Mouse (Mus musculus): ENCODE data around the gene Pnpla7. TPM values are rescaled to one million over a fixed set of nuclear protein-coding genes. Genes with fewer than 3 reads are reported as not detected.

Gene Pnpla7
- polyA plus RNA-seq, 1 experiment from 2014 or later = 9.5 TPM

- Histone ChIP-seq H3K9ac (ENCODE audit: low read length) (peak within 1 kb of the TSS; percentile 87), H3K27ac (ENCODE audit: low read length) (peak within 1 kb of the TSS; percentile 92), H3K36me3 (ENCODE audit: control insufficient read depth, insufficient read depth, low read length) (0 out of 2 replicates have a peak, but pooled peaks cover 4% of the 10 kb centered on the region), H3K27me3 (ENCODE audit: control insufficient read depth, insufficient read depth, low read length) (no peaks in the 10 kb centered on the region), H3K4me2 (ENCODE audit: low read depth, low read length) (peak within 1 kb of the TSS; percentile 97), H3K4me1 (ENCODE audit: control insufficient read depth, insufficient read depth, low read length) (peaks cover 14% of the 10 kb centered on the region), H3K9me3 (replicated peaks; ENCODE audit: control insufficient read depth, low read length) (no peaks in the 10 kb centered on the region), H3K4me3 (replicated peaks; ENCODE audit: low read length) (peak within 1 kb of the TSS; percentile 93)
- under 1% methylated on average over 64 of the region's 64 CpGs for WGBS
- ATAC-seq (ENCODE audit: insufficient read depth, low FRiP score) = peak; percentile 99
Observed at GRCm38 (mm10) chr2:24974906-24975703, 728 bp upstream of the Pnpla7 start, which contains the start of gene Mrpl41. Mrpl41 (minus strand) TSS chr2:24975098.

GRCm38 (mm10) chr2:24976960-24977359, 1.1 kb downstream of the Pnpla7 start:
- H3K9ac ChIP-seq (ENCODE audit: low read length) = no peak overlapping the region
- H3K4me2 ChIP-seq (ENCODE audit: low read depth, low read length) = no peak overlapping the region
- 0 out of 2 replicates have a peak, but pooled peaks cover 4% of the 10 kb centered on the region for H3K36me3 ChIP-seq (ENCODE audit: control insufficient read depth, insufficient read depth, low read length)
- no peaks in the 10 kb centered on the region for H3K27me3 ChIP-seq (ENCODE audit: control insufficient read depth, insufficient read depth, low read length)
- H3K4me1 ChIP-seq (ENCODE audit: control insufficient read depth, insufficient read depth, low read length) = peaks cover 14% of the 10 kb centered on the region
- 87% methylated on average over 5 of the region's 5 CpGs for WGBS
- H3K27ac ChIP-seq (ENCODE audit: low read length) = no peak overlapping the region
- H3K9me3 ChIP-seq (replicated peaks; ENCODE audit: control insufficient read depth, low read length) = no peaks in the 10 kb centered on the region
- no peak for ATAC-seq (ENCODE audit: insufficient read depth, low FRiP score)
- no peak overlapping the region for H3K4me3 ChIP-seq (replicated peaks; ENCODE audit: low read length)

- no peak overlapping the region for H3K9ac ChIP-seq (ENCODE audit: low read length)
- H3K4me2 ChIP-seq (ENCODE audit: low read depth, low read length) = no peak overlapping the region
- H3K36me3 ChIP-seq (ENCODE audit: control insufficient read depth, insufficient read depth, low read length) = no peaks in the 10 kb centered on the region
- no peaks in the 10 kb centered on the region for H3K27me3 ChIP-seq (ENCODE audit: control insufficient read depth, insufficient read depth, low read length)
- 53% methylated on average over 2 of the region's 2 CpGs for WGBS
- no peaks in the 10 kb centered on the region for H3K4me1 ChIP-seq (ENCODE audit: control insufficient read depth, insufficient read depth, low read length)
- H3K4me3 ChIP-seq (replicated peaks; ENCODE audit: low read length) = no peak overlapping the region
- no peak for ATAC-seq (ENCODE audit: insufficient read depth, low FRiP score)
- H3K27ac ChIP-seq (ENCODE audit: low read length) = no peak overlapping the region
- H3K9me3 ChIP-seq (replicated peaks; ENCODE audit: control insufficient read depth, low read length) = no peaks in the 10 kb centered on the region
Observed at GRCm38 (mm10) chr2:24987762-24988161, 11.9 kb downstream of the Pnpla7 start.

GRCm38 (mm10) chr2:24995332-24995731, 19.5 kb downstream of the Pnpla7 start:
- 88% methylated on average over 6 of the region's 6 CpGs for WGBS
- Histone ChIP-seq H3K27me3 (ENCODE audit: control insufficient read depth, insufficient read depth, low read length) (no peaks in the 10 kb centered on the region), H3K9ac (ENCODE audit: low read length) (no peak overlapping the region), H3K4me3 (replicated peaks; ENCODE audit: low read length) (no peak overlapping the region), H3K4me2 (ENCODE audit: low read depth, low read length) (no peak overlapping the region), H3K4me1 (ENCODE audit: control insufficient read depth, insufficient read depth, low read length) (no peaks in the 10 kb centered on the region), H3K9me3 (replicated peaks; ENCODE audit: control insufficient read depth, low read length) (no peaks in the 10 kb centered on the region), H3K36me3 (ENCODE audit: control insufficient read depth, insufficient read depth, low read length) (no peaks in the 10 kb centered on the region), H3K27ac (ENCODE audit: low read length) (no peak overlapping the region)
- ATAC-seq (ENCODE audit: insufficient read depth, low FRiP score) = no peak

- H3K9me3 ChIP-seq (replicated peaks; ENCODE audit: control insufficient read depth, low read length) = no peaks in the 10 kb centered on the region
- H3K4me3 ChIP-seq (replicated peaks; ENCODE audit: low read length) = no peak overlapping the region
- H3K36me3 ChIP-seq (ENCODE audit: control insufficient read depth, insufficient read depth, low read length) = no peaks in the 10 kb centered on the region
- 90% methylated on average over 2 of the region's 2 CpGs for WGBS
- ATAC-seq (ENCODE audit: insufficient read depth, low FRiP score) = no peak
- H3K27ac ChIP-seq (ENCODE audit: low read length) = no peak overlapping the region
- no peaks in the 10 kb centered on the region for H3K27me3 ChIP-seq (ENCODE audit: control insufficient read depth, insufficient read depth, low read length)
- H3K4me1 ChIP-seq (ENCODE audit: control insufficient read depth, insufficient read depth, low read length) = no peaks in the 10 kb centered on the region
- H3K4me2 ChIP-seq (ENCODE audit: low read depth, low read length) = no peak overlapping the region
- no peak overlapping the region for H3K9ac ChIP-seq (ENCODE audit: low read length)
Observed at GRCm38 (mm10) chr2:24996471-24996870, 20.6 kb downstream of the Pnpla7 start.

GRCm38 (mm10) chr2:25000544-25001235, 24.9 kb downstream of the Pnpla7 start:
- WGBS = 70% methylated on average over 3 of the region's 3 CpGs
- no peak for ATAC-seq (ENCODE audit: insufficient read depth, low FRiP score)

GRCm38 (mm10) chr2:25003946-25004786, 28.3 kb downstream of the Pnpla7 start:
- ATAC-seq (ENCODE audit: insufficient read depth, low FRiP score) = no peak
- Histone ChIP-seq H3K27ac (ENCODE audit: low read length) (no peak overlapping the region), H3K27me3 (ENCODE audit: control insufficient read depth, insufficient read depth, low read length) (no peaks in the 10 kb centered on the region), H3K36me3 (ENCODE audit: control insufficient read depth, insufficient read depth, low read length) (no peaks in the 10 kb centered on the region), H3K4me1 (ENCODE audit: control insufficient read depth, insufficient read depth, low read length) (no peaks in the 10 kb centered on the region), H3K9me3 (replicated peaks; ENCODE audit: control insufficient read depth, low read length) (no peaks in the 10 kb centered on the region), H3K4me3 (replicated peaks; ENCODE audit: low read length) (no peak overlapping the region), H3K4me2 (ENCODE audit: low read depth, low read length) (no peak overlapping the region), H3K9ac (ENCODE audit: low read length) (no peak overlapping the region)
- 87% methylated on average over 9 of the region's 9 CpGs for WGBS

More at GRCm38 (mm10) chr2:25000544-25001235, 24.9 kb downstream of the Pnpla7 start:
- Histone ChIP-seq H3K36me3 (ENCODE audit: control insufficient read depth, insufficient read depth, low read length) (no peaks in the 10 kb centered on the region), H3K4me3 (replicated peaks; ENCODE audit: low read length) (no peak overlapping the region), H3K9ac (ENCODE audit: low read length) (no peak overlapping the region), H3K27ac (ENCODE audit: low read length) (no peak overlapping the region), H3K4me1 (ENCODE audit: control insufficient read depth, insufficient read depth, low read length) (no peaks in the 10 kb centered on the region), H3K4me2 (ENCODE audit: low read depth, low read length) (no peak overlapping the region), H3K9me3 (replicated peaks; ENCODE audit: control insufficient read depth, low read length) (no peaks in the 10 kb centered on the region), H3K27me3 (ENCODE audit: control insufficient read depth, insufficient read depth, low read length) (no peaks in the 10 kb centered on the region)

- Histone ChIP-seq H3K27ac (ENCODE audit: low read length) (no peak overlapping the region), H3K4me1 (ENCODE audit: control insufficient read depth, insufficient read depth, low read length) (no peaks in the 10 kb centered on the region), H3K9me3 (replicated peaks; ENCODE audit: control insufficient read depth, low read length) (no peaks in the 10 kb centered on the region), H3K36me3 (ENCODE audit: control insufficient read depth, insufficient read depth, low read length) (no peaks in the 10 kb centered on the region), H3K4me3 (replicated peaks; ENCODE audit: low read length) (no peak overlapping the region), H3K9ac (ENCODE audit: low read length) (no peak overlapping the region), H3K27me3 (ENCODE audit: control insufficient read depth, insufficient read depth, low read length) (no peaks in the 10 kb centered on the region), H3K4me2 (ENCODE audit: low read depth, low read length) (no peak overlapping the region)
- 85% methylated on average over 1 of the region's 1 CpGs for WGBS
- ATAC-seq (ENCODE audit: insufficient read depth, low FRiP score) = no peak
Observed at GRCm38 (mm10) chr2:25006767-25007166, 30.9 kb downstream of the Pnpla7 start.

Measured in stomach, embryonic 16.5 days (tissue).